Mouse (Mus musculus): ENCODE results near the gene Xrcc5. TPM values are rescaled to one million over a fixed set of nuclear protein-coding genes. Genes with fewer than 3 reads are reported as not detected.

Gene Xrcc5
- total RNA-seq, 2 experiments from 2014 or later: 15.3 to 17.5 TPM

- DNase-seq (ENCODE audit: low spot score in 2 of 2): no peak
Observed at GRCm38 (mm10) chr1:72436967-72437366, 129.7 kb downstream of the Xrcc5 start.

GRCm38 (mm10) chr1:72439146-72439545 is 131.9 kb downstream of the Xrcc5 start:
- peak; percentile 59 to 85 for DNase-seq (ENCODE audit: low spot score in 2 of 2)

- DNase-seq (ENCODE audit: low spot score in 2 of 2): no peak
Observed at GRCm38 (mm10) chr1:72442747-72443146, 135.5 kb downstream of the Xrcc5 start.

Other genes starting within 250 kb of the Xrcc5 start
- 1 to 10 TPM; 4.7 TPM for gene Mreg, start 95.1 kb upstream of the Xrcc5 start, total RNA-seq (2021)
- 1 to 10 TPM; 5.6 to 6.3 TPM for gene Pecr, start 23.1 kb upstream of the Xrcc5 start, total RNA-seq (2021)
- gene Tmem169, start 23.1 kb upstream of the Xrcc5 start, total RNA-seq (2021): 10 to 100 TPM; 12.9 to 14.5 TPM
- gene March4, start 229.5 kb downstream of the Xrcc5 start, total RNA-seq (2021): 10 to 100 TPM; 15.7 to 17.2 TPM

Measured in layer of hippocampus, adult 18-20 months (tissue).